Mouse (Mus musculus): ENCODE data around the gene Fabp6.

The Fabp6 gene

GRCm38 (mm10) chr11:43589530-43590072 is 11.7 kb downstream of the Fabp6 start:
- ATAC-seq (ENCODE audit: low TSS enrichment) = no peak

GRCm38 (mm10) chr11:43586324-43587090 is 14.8 kb downstream of the Fabp6 start, which contains the start of gene 4933415A04Rik:
TSS of gene 4933415A04Rik (plus strand) at chr11:43587040.
- peak; percentile 71 for ATAC-seq (ENCODE audit: low TSS enrichment)

- peak; percentile 91 for ATAC-seq (ENCODE audit: low TSS enrichment)
Measured at GRCm38 (mm10) chr11:43585211-43586005, 15.9 kb downstream of the Fabp6 start.

- ATAC-seq (ENCODE audit: low TSS enrichment) = no peak
Measured at GRCm38 (mm10) chr11:43577713-43578478, 23.4 kb downstream of the Fabp6 start.

DNA sequence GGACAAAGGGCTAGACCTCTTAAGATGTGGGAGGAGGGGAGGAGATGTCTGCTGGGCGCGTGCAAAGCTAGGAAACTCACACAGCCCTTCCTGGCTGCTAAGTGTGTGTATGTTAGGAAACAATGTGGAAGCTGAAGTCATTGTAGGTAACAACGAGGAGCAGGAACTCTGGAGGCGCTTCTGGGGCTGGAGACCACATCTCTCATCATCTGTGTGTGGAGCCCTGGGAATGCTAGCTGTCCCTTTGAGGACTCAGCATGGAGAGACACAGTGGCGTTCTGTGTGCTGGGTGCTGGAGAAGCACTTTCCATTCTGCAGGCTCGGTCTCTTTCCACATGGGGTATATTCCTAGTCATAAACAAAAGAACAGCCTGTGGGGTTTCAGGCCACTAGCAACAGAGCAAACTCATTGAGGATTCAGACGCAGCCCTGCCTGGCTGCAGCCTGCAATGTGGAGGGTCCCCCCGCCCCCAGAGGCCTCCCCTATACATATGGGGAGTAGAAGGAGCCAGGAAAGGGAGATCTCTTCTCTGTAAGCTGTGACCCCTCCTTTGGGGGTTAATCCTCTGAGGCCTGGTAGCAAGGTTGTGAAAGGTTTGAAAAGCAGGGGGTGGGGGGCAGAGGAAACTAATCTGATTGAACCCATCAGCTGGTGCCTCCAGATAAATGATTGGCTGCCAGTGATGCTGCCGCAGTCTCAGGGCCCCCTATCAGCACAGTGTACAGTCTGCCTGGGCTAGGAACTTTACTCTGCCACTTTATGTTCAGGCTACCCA is 25.8 kb downstream of the Fabp6 start:
- no peak for ATAC-seq (ENCODE audit: low TSS enrichment)

GRCm38 (mm10) chr11:43575061-43575375 is 26.3 kb downstream of the Fabp6 start:
- no peak for ATAC-seq (ENCODE audit: low TSS enrichment)

DNA sequence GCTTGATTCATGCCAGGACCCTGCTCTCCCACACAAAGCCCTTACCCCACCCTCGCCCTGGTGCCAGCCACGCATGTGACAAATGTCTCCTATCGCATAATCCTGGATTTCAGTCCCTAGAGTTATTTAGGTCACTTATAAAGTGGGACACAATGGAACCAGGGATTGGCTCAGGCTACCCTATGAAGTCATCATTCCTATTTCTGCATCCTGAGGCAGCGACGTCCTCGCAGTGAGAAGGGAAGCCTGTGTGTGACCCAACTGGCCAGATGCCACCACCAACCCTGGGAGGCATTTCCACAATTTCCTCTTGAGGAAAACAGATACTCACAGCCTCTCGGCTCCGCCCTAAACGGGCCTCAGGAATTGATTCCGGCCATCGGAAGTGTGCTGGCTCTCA is 31.7 kb downstream of the Fabp6 start:
- ATAC-seq (ENCODE audit: low TSS enrichment) = peak; percentile 58

DNA sequence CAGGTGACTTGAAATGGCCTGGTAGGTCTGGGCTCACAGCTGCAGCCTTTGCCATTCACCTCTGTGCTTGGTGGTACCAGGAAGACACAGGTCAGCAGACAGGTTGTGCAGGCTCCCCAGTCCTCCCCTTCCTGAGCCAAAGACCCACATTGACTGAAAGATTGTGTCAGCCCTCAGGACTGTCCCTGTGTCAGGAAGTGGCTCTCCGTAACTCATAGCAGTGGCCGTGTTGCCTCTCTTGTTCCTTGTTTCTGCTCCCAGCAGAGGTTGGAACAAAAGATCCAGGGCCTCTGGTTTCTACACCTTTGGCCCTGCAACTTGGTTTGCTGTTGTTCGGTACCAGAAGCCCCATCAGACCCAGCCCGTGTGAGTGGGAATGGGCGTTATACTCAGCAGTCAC is 32.2 kb downstream of the Fabp6 start:
- ATAC-seq (ENCODE audit: low TSS enrichment) = no peak

DNA sequence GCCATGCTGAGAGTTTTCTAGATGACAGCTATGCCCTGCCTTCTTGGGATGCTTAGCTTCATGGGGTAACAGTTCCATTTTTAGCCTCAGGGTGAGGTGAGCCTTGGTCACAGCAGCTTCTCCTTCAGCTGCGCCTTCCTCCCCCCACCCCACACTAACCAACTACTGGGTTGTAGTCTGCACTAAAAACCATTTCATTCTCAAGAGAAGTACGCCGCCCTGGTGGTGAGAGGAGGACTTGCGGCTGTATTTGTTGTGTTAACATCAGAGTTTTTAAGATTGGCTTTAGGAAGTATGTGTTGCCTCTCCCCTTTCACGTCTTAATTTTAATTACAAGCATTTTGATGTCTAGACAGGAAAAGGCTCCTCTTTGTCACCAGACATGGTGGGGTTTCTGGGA is 33.1 kb downstream of the Fabp6 start:
- no peak for ATAC-seq (ENCODE audit: low TSS enrichment)

DNA sequence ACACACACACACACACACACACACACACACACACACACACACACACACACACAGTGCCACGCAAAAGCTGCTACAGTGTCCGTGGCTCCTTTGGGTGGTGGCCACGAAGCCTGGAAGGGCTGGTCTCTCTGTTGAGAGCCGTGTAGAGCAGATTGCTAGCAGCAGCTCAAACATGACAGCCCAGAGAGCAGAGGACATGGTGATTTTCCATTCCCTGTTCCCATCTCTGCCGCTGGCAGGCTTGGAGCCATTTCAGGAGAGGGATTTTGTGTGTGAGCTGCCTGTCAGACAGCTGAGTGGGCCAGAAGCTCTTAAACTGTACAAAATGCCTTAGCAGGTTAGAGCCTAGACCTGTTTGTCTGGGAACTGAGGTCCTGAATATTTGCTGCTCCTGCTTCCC is 34.6 kb downstream of the Fabp6 start:
- ATAC-seq (ENCODE audit: low TSS enrichment) = peak; percentile 89

- no peak for ATAC-seq (ENCODE audit: low TSS enrichment)
Measured at GRCm38 (mm10) chr11:43565852-43566251, 35.5 kb downstream of the Fabp6 start.

GRCm38 (mm10) chr11:43565414-43565813 is 35.9 kb downstream of the Fabp6 start:
- ATAC-seq (ENCODE audit: low TSS enrichment) = no peak

- ATAC-seq (ENCODE audit: low TSS enrichment) = no peak
Measured at GRCm38 (mm10) chr11:43563654-43564244, 37.6 kb downstream of the Fabp6 start.

- peak; percentile 90 for ATAC-seq (ENCODE audit: low TSS enrichment)
Measured at GRCm38 (mm10) chr11:43559515-43560292, 41.6 kb downstream of the Fabp6 start.

GRCm38 (mm10) chr11:43556538-43556937 is 44.8 kb downstream of the Fabp6 start:
- ATAC-seq (ENCODE audit: low TSS enrichment) = no peak

GRCm38 (mm10) chr11:43552675-43553074 is 48.7 kb downstream of the Fabp6 start:
- ATAC-seq (ENCODE audit: low TSS enrichment) = no peak

GRCm38 (mm10) chr11:43551756-43552155 is 49.6 kb downstream of the Fabp6 start:
- ATAC-seq (ENCODE audit: low TSS enrichment) = no peak

DNA sequence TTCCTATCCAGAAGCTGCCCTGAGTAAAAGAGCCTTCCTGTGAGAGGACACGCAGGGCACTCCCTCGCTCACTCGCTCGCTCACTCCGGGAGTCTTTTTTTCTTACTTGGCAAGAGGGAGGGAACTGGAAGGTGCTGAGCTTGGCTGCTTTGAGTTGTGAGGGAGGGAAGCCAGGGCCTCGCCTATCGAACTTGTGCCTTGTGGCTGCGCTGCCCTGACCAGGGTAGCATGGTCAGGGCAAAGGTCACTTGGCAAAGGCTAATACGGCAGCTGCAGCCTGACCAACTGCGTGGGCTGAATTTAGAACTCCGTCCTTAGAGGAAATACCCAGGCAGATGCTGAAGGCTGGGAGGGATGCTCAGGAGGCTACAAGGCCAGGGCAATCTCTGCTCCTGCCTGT is 51.6 kb downstream of the Fabp6 start:
- ATAC-seq (ENCODE audit: low TSS enrichment) = peak; percentile 62

DNA sequence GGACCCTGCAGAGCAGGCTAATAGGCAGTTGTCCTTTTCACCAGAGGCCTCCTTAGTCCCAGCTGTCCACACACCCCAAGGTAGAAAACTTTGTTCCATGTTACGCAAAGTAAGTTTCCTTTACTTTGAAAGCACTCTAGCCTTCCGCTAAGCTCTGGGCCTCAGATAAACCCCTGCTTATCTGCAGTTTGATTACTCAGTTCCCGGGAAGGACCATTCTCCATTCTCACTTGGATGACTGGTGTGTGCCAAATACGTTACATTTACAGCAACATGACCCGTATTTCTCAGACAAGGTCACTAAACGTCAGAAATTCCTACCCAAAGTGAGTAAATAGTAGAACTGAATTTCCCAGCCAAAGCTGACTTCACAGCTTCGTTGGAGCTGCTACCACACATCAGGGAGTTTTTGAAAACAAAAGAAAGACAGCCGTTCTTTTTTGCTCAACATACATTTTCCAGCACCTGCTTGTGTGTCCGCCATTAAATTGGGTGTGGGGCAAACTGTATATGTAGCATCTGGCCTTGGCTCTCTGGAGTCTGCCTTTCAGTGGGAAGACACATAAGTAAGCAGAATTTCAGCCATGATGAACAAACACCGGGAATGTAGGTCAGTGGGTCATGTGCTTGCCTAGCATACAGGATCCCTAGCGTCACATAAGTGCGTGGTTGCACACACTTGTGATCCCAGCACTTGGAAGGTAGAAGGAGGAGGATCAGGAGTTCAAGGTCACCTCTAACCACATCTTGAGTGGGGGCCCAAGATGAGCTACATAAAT is 52.5 kb downstream of the Fabp6 start:
- no peak for ATAC-seq (ENCODE audit: low TSS enrichment)

Measured in frontal cortex, adult (tissue).